Mouse (Mus musculus): Measurements from ENCODE around the gene Fgf8. TPM values are rescaled to one million over a fixed set of nuclear protein-coding genes. Genes with fewer than 3 reads are reported as not detected.
A peak's percentile ranks its signal among the peaks of the same experiment; 100 is the strongest.

The Fgf8 gene
- total RNA-seq, 2 experiments from 2014 or later, result not detected

DNA sequence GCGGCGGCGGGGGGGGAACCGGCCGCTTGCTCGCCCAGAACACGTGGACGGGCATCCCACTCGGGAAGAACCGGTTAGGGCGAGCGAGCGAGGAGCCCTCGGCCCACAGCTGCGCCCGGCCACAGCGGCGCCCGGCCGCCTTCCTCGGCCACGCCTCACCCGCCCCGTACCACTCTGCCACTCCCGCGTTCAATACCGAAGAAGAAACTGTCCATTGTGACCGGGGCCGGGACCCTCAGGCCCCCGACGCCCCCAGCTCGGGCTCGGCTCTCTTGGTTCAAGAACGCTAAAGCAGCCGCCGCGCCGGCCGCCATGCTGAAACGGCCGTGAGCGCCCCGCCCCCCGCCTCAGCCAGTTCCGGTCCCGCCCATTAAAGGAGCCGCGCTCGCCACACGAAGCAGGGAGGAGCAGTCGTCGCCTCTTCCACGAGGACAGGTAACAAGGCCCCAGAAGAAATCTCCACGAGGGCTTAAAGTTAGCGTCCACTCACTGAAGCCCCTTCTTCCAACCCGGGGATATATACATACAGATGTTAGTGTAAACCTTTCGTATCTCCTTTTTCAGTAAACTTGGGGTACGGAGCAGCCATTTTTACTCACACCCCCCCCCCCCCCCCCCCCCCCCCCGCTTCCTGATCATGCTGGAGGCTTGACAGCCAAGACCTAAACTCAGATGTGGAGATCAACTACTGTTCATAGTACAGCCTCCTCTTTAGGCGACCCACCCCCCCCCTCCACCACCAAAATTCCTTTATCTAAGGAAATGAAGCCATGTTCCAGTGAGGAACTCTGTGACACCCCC is 6.7 kb upstream of the Fgf8 start, which contains the start of gene Npm3:
TSS of gene Npm3 (minus strand) at position 349 of the 801 bp plus-strand sequence.
- peak; percentile 89 to 92 for DNase-seq
- intact Hi-C loops (cut with DNase I), result loop anchor here (1.0 to 2.0 kb wide), 2 partner anchors 31 to 92 kb away; no protein-coding TSS in a partner anchor

DNA sequence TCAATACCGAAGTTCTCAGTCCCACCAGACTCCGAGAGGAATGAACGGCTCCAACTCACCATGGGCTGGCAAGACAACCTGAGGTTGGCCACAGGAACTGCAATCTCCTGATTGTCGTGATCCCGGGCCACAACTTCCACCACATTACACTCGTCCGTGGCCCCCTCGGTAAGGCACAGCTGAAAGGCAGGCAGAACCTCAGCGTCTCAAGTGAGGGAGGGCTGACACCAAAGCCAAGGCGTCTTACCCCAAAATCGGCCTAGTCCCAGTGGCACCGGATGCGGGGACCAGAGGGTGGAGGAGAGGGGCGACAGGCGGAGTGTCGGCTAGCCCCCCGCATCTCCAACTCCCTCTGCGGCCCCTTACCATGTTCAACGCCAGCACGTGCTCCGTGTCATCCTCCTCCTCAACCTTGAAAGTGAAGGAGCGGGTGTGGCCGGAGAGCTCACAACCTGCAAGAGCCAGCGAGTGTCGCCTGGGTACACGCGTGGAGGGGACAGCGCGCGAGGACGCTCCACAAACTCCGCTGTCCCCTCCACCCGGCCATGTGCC is 6.1 kb upstream of the Fgf8 start:
- intact Hi-C loops (cut with DNase I), result loop anchor here (1.0 to 2.0 kb wide), 2 partner anchors 32 to 91 kb away; no protein-coding TSS in a partner anchor
- DNase-seq, result peak in 1 of 2 experiments; percentile 37

DNA sequence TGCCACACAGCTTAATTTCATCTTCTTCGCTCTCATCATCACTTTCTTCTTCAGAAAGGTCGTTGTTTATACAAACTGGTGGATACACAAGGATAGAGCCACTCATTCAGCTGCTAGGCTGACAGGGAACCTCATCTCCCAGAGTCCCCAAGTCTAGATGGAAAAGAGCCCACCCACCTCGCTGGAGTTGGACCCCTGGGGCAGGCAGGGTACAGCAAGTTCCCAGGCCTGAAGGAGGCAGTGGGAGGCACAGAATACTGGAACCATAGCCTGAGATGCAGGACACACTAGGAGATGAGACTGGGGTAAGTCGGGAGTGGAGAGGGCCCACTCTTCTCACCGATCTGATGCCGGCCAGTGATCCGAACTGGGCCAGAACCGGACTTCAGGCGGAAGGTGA is 5.5 kb upstream of the Fgf8 start:
- no peak for DNase-seq
- intact Hi-C loops (cut with DNase I), result loop anchor here (2.0 kb wide), 1 partner anchor 33 kb away; no protein-coding TSS in a partner anchor

DNA sequence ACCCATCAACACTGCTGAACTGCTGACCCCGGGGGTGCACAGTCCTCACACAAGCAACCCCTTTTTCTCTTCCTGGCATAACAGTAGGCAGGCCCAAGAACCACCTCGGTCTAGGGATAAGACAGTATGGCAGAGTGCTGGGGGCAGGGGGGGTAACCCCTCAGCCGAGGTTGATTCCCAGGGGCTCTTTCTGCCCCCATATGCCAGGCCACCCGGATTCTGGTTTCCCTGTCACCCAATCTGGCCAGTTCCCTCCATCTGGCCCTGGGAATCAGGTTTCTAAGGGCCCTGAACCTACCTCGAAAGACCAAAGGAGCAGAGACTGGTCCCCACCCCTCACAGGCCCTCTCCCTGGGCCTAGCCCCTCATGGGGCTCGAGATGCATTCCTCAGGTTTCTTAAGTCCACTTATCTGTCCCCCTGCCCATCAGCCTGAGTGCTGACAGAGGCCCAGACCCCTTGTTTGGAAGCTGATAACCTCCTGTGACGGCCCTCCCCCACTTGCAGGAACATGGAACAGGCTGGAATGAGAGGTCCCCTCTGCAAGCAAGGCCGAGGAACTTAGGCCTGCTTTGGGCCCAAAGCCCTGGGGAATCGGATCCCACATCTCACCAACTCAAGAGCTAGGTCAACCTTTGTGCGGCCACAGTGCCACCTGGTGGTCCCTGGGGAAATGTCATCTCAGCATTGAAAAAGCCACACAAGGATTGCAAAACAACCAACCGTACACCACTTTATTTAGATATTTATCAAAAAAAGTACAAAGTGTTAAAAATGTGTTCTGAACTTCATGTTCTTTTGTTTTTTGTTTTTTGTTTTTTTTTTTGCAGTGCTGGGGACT is 4.5 kb upstream of the Fgf8 start:
- DNase-seq, result peak; percentile 87 to 93
- intact Hi-C loops (cut with DNase I), result loop anchor here (1.0 to 2.0 kb wide), 2 partner anchors 173 to 526 kb away; no protein-coding TSS in a partner anchor

DNA sequence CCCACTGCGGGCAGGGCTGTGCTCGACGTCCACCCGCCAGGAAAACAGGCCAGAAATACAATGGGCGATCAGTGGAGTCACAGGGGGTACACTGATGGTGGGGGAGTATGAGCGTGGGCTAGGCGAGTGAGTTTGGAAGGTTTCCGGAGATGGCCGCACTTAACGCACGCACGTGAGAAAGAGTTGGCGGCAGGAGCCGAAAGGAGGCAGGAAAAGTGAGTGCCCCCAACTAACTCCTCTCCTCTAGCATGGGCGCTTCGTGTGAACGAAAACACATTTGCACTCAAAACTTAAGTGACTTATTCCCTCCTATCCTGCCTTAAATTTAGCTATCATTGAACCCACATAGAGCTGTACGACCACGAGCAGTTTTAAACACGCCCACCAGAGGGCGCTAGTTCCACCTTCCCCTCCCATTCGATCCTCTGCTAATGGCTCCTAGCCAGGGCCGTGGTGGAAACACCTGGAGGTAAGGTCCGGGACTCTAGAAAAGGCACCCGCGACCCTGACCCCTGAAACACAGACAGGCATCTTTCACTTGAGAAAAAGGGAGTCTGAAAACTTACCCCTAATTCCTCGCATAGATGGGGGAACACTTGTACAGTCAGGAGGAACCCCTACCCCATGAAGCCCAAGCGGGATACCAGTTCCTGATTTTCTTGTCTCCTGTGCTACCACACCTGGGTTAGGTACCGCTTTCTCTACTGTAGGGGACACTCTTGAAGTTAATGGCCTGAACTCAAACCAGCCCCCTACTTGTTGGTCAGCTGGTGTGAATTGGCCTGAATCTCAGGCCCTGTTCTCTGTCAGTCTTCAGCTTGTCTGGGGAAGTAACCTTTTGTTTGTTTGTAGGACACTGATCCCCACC is 3.7 kb upstream of the Fgf8 start:
- intact Hi-C loops (cut with DNase I), result loop anchor here (1.0 to 2.0 kb wide), 2 partner anchors 172 to 526 kb away; no protein-coding TSS in a partner anchor
- peak; percentile 78 to 83 for DNase-seq

DNA sequence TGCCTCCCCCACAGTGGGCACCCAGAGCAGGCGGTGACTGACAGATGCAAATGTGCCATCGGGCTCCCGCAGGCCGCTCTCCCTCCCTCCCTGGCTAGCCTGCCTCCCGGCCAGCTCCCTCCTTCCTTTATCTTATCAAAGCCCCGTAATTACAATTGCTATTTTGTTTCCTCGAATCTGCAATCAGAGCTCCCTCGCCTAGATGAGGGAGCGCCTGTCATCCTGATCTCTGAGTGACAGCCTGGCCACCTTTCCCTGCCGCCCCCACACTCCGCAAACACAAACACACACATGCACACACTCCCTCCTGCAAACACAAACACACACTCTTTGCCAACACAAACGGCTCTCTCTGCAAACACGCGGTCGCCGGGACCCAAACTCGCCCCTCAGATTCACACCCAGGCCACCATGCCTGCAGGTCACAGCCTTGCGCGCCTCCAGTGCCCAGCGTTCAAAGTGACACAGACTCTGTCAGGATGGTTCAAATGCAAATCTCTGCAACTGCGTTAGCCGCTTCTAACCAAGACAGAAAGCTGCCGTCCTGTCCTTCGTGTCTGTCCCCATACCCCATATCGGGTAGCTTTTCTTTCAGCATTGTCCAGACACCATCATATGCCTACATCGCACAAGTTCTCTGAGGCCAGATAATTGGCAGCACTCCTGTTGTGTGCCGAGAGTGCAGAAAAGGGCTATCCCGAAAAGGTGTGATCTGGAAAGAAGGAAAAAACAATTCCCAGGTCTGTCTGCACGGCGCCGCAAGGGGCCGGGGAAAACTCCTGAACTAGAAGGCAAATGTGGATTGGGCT is 2.8 kb upstream of the Fgf8 start:
- DNase-seq, result peak in 1 of 2 experiments; percentile 25
- intact Hi-C loops (cut with DNase I), result loop anchor here (2.0 kb wide), 1 partner anchor 525 kb away; no protein-coding TSS in a partner anchor

DNA sequence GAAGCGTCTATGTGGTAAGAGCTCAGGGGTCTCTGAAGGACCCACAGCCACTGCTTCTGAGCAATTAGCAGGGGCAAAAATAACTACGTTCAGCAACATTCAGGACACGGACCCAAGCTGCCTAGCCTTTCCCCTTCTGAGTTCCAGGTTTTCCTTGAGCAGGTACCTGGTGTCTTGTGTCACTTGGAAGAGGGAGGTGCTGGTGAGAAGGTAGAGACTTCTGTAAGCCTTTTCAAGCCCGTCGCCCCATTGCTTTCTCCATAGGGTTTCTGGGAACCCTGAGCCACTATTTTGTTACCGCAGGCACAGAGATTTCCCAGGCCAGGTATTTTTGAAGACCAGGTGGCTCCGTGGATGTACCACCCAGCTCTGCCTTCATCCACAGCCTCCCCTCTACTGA is 904 bp upstream of the Fgf8 start:
- no peak for DNase-seq
- intact Hi-C loops (cut with DNase I), result no loop called here

DNA sequence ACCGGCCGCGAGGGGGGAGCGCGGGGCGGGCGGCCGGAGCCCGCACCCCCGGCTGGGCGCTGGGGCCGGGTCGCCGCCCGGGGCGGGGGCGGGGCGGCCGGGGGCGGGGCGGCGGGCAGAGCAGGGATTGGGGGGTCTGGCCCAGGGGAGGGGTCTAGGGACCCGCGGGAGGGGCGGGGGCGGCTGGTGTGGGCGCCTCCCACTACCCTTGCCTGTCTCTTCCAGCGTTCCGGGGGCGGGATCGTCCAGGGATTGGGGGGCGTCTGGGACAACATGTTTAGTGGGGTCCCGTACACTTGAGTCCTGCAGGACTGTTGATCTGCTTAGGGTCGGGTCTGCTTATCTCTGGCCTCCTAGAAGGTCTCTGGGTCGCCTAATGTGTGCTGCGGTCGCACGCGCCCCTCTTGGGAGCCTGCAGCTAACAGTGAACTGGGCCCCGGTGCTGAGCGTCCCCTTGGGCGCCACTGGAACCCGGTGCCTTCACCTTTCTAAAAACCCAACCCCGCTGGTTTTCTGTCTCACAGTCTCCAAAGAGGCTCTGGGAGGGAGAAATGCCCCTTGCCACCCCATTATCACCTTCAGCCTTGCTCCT is 365 bp upstream of the Fgf8 start:
- intact Hi-C loops (cut with DNase I), result no loop called here
- no peak for DNase-seq

DNA sequence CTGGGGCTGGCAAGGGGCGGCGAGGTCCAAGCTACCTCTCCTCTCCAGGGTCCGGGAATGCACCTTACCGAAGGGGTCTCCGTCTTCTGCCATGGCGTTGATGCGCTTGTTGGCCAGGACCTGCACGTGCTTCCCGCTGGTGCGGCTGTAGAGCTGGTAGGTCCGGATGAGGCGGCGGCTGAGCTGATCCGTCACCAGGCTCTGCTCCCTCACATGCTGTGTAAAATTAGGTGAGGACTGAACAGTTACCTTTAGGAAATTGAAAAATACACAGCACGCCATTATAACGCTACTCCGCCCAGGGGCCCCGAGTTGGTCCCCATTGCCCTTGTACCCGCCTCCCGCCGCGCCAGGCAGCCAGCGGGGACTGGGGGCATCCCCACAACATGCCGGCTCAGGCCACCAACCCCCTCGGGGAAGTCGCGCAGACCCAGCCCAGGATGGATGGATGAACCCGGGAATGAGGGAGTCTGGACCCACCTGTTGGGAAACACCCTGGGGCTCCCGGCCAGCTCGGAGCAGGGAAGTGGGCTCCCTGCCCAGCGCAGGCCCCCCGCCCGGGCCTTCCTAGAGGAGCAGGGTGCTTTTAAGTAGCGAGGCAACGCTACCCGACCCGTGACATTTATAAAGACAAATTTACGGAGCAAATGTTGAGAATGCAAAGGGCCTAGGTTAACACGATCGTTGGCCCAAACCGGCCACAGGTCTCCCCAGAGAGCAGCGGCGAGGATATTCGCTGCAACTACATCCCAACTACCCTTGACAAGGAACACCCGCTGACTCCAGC is 1.1 kb downstream of the Fgf8 start:
- intact Hi-C loops (cut with DNase I), result no loop called here
- DNase-seq, result no peak

DNA sequence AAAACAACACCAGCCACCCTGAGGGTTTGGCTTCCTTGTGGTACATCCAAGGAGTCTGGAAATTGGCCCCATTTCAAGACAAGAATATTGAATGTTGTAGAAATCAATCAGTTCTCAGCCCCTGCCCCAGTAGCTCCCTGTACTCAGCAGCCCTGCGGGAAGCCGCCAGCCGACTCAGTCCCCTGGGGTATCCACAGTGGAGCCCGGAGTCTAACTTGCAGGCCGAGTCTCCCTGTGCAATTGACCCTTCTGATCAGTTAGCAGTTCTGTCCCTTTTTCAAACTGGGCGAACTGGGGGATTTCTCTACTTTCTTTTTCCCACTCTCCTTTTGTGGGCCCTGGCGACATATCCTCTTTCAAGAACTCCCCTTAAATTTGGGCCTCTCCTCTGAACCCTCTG is 1.9 kb downstream of the Fgf8 start:
- intact Hi-C loops (cut with DNase I), result no loop called here
- no peak for DNase-seq

DNA sequence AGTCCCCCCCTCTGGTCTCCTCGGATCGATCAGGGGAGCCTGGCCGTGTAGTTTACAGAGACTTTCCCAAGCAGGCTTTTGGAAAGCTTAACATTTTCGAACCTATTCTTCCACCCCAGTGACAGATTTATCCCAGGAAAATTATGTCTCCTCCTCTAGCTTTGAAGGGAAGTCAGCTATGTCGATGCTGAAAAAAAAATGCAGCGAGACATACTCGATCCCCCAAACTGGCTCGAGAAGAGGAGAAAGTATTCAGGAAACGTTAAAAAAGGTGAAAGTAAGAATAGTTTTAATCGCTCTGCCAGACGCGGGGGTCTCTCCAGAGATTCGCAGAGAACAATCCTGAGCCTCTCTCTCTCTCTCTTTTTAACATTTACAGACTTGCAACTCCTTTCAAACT is 2.5 kb downstream of the Fgf8 start:
- DNase-seq, result no peak
- intact Hi-C loops (cut with DNase I), result no loop called here

DNA sequence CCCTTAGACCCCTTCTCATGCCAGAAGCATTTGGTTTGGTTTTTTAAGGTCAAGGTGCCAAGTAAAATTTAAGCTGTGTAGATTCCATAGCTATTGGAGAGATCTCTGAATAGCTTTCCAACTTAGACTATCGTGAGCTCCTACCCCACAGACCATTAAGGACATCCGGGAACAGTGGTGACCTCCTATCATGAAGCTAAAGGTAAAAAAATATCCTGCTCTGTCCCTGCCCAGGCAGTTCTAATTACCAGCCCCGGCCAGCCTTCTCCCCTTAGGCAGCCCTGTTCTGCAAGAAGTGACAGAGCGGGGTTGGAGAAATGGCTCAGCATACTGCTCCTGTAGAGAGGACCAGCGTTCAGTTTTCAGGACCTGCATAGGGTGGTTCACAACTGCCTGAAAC is 4.2 kb downstream of the Fgf8 start:
- DNase-seq, result no peak
- intact Hi-C loops (cut with DNase I), result loop anchor here (5.0 kb wide), 1 partner anchor 61 kb away; no protein-coding TSS in a partner anchor

DNA sequence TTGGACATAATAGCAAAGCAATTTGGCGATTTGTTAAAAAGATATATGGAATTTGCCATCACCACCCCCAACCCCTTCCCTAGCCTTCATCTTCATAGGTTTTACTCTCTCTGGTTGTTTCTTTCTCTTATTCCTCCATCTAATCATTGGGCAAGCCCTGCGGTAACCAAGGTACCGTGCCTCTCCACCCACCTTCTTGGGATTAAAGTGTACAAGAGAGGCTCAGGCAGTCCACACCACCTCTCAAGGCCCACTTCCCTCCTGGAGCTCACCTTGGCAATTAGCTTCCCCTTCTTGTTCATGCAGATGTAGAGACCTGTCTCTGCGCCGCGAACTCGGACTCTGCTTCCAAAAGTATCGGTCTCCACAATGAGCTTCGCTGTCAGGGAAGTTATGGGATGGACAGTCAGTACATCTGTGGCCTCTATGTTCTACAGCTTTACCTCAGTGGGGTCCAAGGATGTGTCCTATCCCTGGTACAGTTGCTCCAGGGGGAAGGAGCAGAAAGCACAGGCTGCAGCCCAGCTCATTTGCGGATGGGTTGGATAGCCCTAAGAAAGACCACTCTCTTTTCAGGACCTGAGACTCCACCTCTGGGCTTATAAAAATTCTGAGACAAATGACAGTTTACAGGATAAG is 4.8 kb downstream of the Fgf8 start:
- intact Hi-C loops (cut with DNase I), result loop anchor here (5.0 kb wide), 1 partner anchor 61 kb away; no protein-coding TSS in a partner anchor
- DNase-seq, result no peak

DNA sequence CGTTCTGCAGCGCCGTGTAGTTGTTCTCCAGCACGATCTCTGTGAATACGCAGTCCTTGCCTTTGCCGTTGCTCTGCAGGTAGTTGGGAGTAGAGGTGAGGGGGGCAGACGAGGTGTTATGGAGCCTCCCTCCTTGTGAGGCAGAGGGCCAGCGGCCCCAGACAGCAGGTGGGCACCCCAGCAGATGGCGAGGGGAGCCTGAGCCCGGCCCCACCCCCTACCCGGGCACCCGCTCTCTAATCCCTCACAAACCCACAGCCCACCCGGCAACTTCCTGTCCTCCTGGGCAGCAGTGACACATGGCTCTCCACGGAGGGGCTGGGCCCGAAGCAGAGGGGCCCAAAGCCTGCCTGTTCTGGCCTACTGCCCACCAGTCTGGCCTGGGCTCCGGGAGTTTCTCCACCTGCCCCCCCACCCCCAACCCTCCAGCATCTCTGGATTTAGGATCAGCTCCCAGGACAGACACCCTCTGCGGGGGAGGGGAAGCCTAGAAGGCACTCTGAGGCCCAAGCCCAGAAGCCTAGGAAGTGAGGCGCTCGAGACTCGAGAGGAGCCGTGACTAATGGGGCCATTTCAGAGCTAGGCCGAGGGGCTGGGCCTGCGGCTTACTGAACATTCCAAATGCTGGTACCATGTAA is 5.4 kb downstream of the Fgf8 start:
- DNase-seq, result no peak
- intact Hi-C loops (cut with DNase I), result loop anchor here (5.0 kb wide), 1 partner anchor 60 kb away; no protein-coding TSS in a partner anchor

DNA sequence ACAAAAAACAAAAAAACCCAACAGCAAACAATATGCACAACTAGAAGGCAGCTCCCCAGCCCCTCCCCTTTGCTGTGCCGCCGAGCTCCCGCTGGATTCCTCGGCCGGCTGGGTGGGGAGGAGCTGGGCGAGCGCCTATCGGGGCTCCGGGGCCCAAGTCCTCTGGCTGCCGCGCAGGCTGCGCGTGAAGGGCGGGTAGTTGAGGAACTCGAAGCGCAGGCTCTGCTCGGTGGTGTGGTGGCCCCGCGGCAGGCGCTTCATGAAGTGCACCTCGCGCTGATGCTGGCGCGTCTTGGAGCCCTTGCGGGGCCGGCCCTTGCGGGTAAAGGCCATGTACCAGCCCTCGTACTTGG is 5.9 kb downstream of the Fgf8 start:
- peak; percentile 66 to 71 for DNase-seq
- intact Hi-C loops (cut with DNase I), result loop anchor here (5.0 kb wide), 1 partner anchor 60 kb away; no protein-coding TSS in a partner anchor

DNA sequence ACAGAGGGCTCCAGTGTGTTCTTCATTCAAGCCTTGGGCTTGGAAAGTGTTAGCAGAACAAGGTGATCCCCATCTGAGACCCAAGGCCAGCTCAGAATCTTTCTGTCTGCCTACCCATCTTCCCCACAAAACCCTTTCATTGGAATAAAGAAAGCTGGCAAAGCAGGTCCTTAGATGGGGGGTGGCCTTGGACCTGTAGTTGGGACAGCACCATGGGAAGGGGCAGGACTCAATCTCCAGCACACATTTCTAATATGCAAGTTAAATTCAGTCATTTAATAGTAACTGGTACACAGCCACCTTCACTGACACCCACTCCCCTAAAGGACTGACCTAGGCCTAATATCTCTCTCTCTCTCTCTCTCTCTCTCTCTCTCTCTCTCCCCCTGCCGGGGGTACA is 6.5 kb downstream of the Fgf8 start:
- DNase-seq, result no peak
- intact Hi-C loops (cut with DNase I), result loop anchor here (5.0 kb wide), 1 partner anchor 59 kb away; no protein-coding TSS in a partner anchor

DNA sequence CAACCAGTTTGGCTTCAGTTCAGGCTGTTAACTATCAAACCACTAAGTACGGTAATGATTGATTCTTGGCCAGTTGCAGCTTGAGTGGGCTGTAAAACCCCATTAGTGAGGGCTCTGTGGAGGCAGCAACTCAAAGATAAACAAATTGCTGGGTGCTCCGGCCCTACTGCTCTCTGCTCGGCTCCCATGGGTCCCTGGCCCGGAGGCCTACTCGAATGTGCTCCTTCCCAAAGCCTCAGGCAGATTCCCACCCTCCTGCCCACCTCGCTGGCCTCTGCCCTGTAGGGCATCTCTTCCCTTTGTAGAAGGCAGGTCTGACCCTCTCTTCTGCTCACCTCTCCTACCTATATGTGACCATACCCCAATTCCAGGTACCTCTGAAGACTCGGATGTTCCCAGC is 8.0 kb downstream of the Fgf8 start:
- intact Hi-C loops (cut with DNase I), result loop anchor here (5.0 kb wide), 1 partner anchor 57 kb away; no protein-coding TSS in a partner anchor
- DNase-seq, result no peak

Data from heart, postnatal 10 days (tissue).